Mouse (Mus musculus) cortical plate, adult 2 months (tissue): ENCODE measurements around the gene Met.

Experiments
- CTCF ChIP-seq: fragments of 200-500 bp; IDR thresholded peaks from 2 replicates; pipeline ENCODE4 v1.5.1; 2011; ENCODE audit warnings: mild to moderate bottlenecking, control low read depth, low read length; ENCODE audit not compliant: insufficient read depth; ENCODE audit errors: extremely low read depth
- POLR2A ChIP-seq: fragments of 200-500 bp; IDR thresholded peaks from 2 replicates; pipeline ENCODE4 v1.6.1; 2011; ENCODE audit warnings: mild to moderate bottlenecking, low read length, control low read depth; ENCODE audit not compliant: insufficient read depth; ENCODE audit errors: extremely low read depth

GRCm38 (mm10) chr6:17485244-17485643, 21.6 kb downstream of the Met start:
- TF ChIP-seq CTCF (no peak), POLR2A (no peak)
